Mouse (Mus musculus) layer of hippocampus, postnatal 36 days (tissue): ENCODE measurements around the gene Gse1. TPM values are rescaled to one million over a fixed set of nuclear protein-coding genes. Genes with fewer than 3 reads are reported as not detected.

Experiments
- DNase-seq, 2 experiments: peaks; one replicate each; pipeline ENCODE4 v3.0.0; 2022
- total RNA-seq, 2 experiments: library from RNA; stranded (reverse); gene quantifications; 2 replicates each; pipeline ENCODE4 v1.2.3; 2021

Gene Gse1
- total RNA-seq, 2 experiments from 2014 or later, result 147 to 155 TPM

- DNase-seq, result peak; percentile 78 to 80
Measured at GRCm38 (mm10) chr8:120300601-120301141, 72.4 kb downstream of the Gse1 start.

- DNase-seq, result no peak
Measured at GRCm38 (mm10) chr8:120302941-120303675, 74.9 kb downstream of the Gse1 start.

- no peak for DNase-seq
Measured at GRCm38 (mm10) chr8:120304097-120304496, 75.8 kb downstream of the Gse1 start.

- no peak for DNase-seq
Measured at GRCm38 (mm10) chr8:120305800-120306385, 77.6 kb downstream of the Gse1 start.

- DNase-seq, result no peak
Measured at GRCm38 (mm10) chr8:120307103-120307502, 78.8 kb downstream of the Gse1 start.

- no peak for DNase-seq
Measured at GRCm38 (mm10) chr8:120307528-120307927, 79.3 kb downstream of the Gse1 start.

GRCm38 (mm10) chr8:120308131-120308530 lies 79.9 kb downstream of the Gse1 start:
- DNase-seq, result no peak

GRCm38 (mm10) chr8:120308553-120308952 lies 80.3 kb downstream of the Gse1 start:
- no peak for DNase-seq

GRCm38 (mm10) chr8:120309326-120309725 lies 81.1 kb downstream of the Gse1 start:
- DNase-seq, result peak; percentile 68 to 76

- DNase-seq, result no peak
Measured at GRCm38 (mm10) chr8:120310063-120310462, 81.8 kb downstream of the Gse1 start.

- no peak for DNase-seq
Measured at GRCm38 (mm10) chr8:120312452-120312851, 84.2 kb downstream of the Gse1 start.

GRCm38 (mm10) chr8:120313674-120314073 lies 85.4 kb downstream of the Gse1 start:
- DNase-seq, result no peak

GRCm38 (mm10) chr8:120314932-120315331 lies 86.7 kb downstream of the Gse1 start:
- no peak for DNase-seq

GRCm38 (mm10) chr8:120315644-120316043 lies 87.4 kb downstream of the Gse1 start:
- DNase-seq, result no peak

- no peak for DNase-seq
Measured at GRCm38 (mm10) chr8:120316707-120317106, 88.5 kb downstream of the Gse1 start.

- DNase-seq, result no peak
Measured at GRCm38 (mm10) chr8:120317118-120317824, 89.0 kb downstream of the Gse1 start.

GRCm38 (mm10) chr8:120318476-120318991 lies 90.3 kb downstream of the Gse1 start:
- DNase-seq, result no peak

GRCm38 (mm10) chr8:120319449-120319848 lies 91.2 kb downstream of the Gse1 start:
- peak; percentile 68 to 72 for DNase-seq

- DNase-seq, result no peak
Measured at GRCm38 (mm10) chr8:120320146-120320545, 91.9 kb downstream of the Gse1 start.

- no peak for DNase-seq
Measured at GRCm38 (mm10) chr8:120321724-120322123, 93.5 kb downstream of the Gse1 start.

- DNase-seq, result peak in 1 of 2 experiments; percentile 66
Measured at GRCm38 (mm10) chr8:120322956-120323448, 94.7 kb downstream of the Gse1 start.

- no peak for DNase-seq
Measured at GRCm38 (mm10) chr8:120324555-120324954, 96.3 kb downstream of the Gse1 start.
